Mouse (Mus musculus) midbrain, embryonic 10.5 days (tissue): ENCODE data around the gene Abca7. TPM values are rescaled to one million over a fixed set of nuclear protein-coding genes. Genes with fewer than 3 reads are reported as not detected.
A peak's percentile ranks its signal among the peaks of the same experiment; 100 is the strongest.
"Not testable (repeated sequence)": the region's sequence is repeated elsewhere in the genome, so short reads cannot be mapped to it uniquely, and the experiment has no call there.

Source experiments
- DNase-seq: peaks from one replicate; pipeline ENCODE4 v3.0.0-alpha.2; 2017; ENCODE audit warnings: low spot score
- H3K27ac ChIP-seq: fragments of 300-500 bp; sonication (generic); replicated peaks from 2 replicates; pipeline ENCODE4 v1.5.1; 2016; ENCODE audit warnings: mild to moderate bottlenecking
- H3K27me3 ChIP-seq: fragments of 300-500 bp; sonication (generic); 2 replicates; pipeline ENCODE4 v1.6.1; 2016; ENCODE audit warnings: low read depth, mild to moderate bottlenecking; ENCODE audit not compliant: poor library complexity, severe bottlenecking
- H3K36me3 ChIP-seq: fragments of 300-500 bp; sonication (generic); 2 replicates; pipeline ENCODE4 v1.6.1; 2016; ENCODE audit warnings: mild to moderate bottlenecking, moderate library complexity
- H3K4me1 ChIP-seq: fragments of 300-500 bp; sonication (generic); 2 replicates; pipeline ENCODE4 v1.6.1; 2016
- H3K4me3 ChIP-seq: fragments of 300-500 bp; sonication (generic); 2 replicates; pipeline ENCODE4 v1.5.1; 2016; ENCODE audit warnings: mild to moderate bottlenecking, moderate library complexity
- H3K9me3 ChIP-seq: fragments of 300-500 bp; sonication (generic); replicated peaks from 2 replicates; pipeline ENCODE4 v1.6.1; 2016; ENCODE audit warnings: mild to moderate bottlenecking
- WGBS: fragments of 180-500 bp; shearing (Covaris S2); methylation state at CpG from one replicate; pipeline ENCODE4 v1.1.7; 2016; 5-methylcytosine and 5-hydroxymethylcytosine counted together
- polyA plus RNA-seq: library from polyadenylated mRNA; unstranded; fragments of >200 nt; fragmentation: Nextera tagmentation; extraction: Ambion mirVana; gene quantifications from 2 replicates; pipeline ENCODE4 v1.2.1, GENCODE M21; 2016

Abca7 gene
- polyA plus RNA-seq, 1 experiment from 2014 or later = 3.2 TPM

DNA sequence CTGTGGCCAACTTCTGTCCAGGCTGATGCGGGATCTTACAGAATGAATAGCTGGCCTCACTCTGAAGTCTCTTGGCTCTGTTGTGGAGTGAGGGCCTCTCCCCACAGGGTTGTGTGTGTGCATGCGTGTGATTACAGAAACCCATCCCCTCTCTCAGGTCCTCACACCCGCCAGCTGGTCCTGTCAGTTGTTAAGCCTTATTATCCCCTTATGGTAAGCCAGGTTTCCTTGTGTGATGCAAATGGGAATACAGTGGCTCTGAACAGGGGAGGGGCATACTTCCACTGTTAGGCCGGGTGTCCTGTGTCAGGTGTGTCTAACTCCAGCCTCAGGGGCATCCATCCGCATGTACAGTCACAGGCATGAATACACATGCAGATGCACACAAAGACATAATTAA lies 49.5 kb downstream of the Abca7 start:
- DNase-seq = no peak
- WGBS = 87% methylated on average over 5 of the region's 5 CpGs
- Histone ChIP-seq H3K9me3 (no peaks in the 10 kb centered on the region), H3K4me3 (no peak overlapping the region), H3K27ac (no peak overlapping the region; the same call in 1 of the 2 replicates), H3K4me1 (peaks cover 48% of the 10 kb centered on the region), H3K27me3 (no peaks in the 10 kb centered on the region), H3K36me3 (no peaks in the 10 kb centered on the region)

- 43% methylated on average over 9 of the region's 9 CpGs for WGBS
- Histone ChIP-seq H3K9me3 (no peaks in the 10 kb centered on the region), H3K4me3 (no peak within 1 kb of the TSS), H3K27me3 (no peaks in the 10 kb centered on the region), H3K27ac (peak within 1 kb of the TSS; percentile 98), H3K4me1 (peaks cover 62% of the 10 kb centered on the region), H3K36me3 (no peaks in the 10 kb centered on the region)
- DNase-seq = no peak
Measured at GRCm38 (mm10) chr10:80047041-80047565, 50.8 kb downstream of the Abca7 start, which contains the start of gene Gpx4. Gene Gpx4 (plus strand): TSS chr10:80047166.

- Histone ChIP-seq H3K27me3 (no peaks in the 10 kb centered on the region), H3K36me3 (no peaks in the 10 kb centered on the region), H3K4me1 (peaks cover 75% of the 10 kb centered on the region), H3K9me3 (no peaks in the 10 kb centered on the region), H3K27ac (peak overlapping the region; percentile 98), H3K4me3 (no peak overlapping the region)
- DNase-seq = peak; percentile 48
- 14% methylated on average over 5 of the region's 5 CpGs for WGBS
Measured at GRCm38 (mm10) chr10:80048396-80048795, 52.1 kb downstream of the Abca7 start.

DNA sequence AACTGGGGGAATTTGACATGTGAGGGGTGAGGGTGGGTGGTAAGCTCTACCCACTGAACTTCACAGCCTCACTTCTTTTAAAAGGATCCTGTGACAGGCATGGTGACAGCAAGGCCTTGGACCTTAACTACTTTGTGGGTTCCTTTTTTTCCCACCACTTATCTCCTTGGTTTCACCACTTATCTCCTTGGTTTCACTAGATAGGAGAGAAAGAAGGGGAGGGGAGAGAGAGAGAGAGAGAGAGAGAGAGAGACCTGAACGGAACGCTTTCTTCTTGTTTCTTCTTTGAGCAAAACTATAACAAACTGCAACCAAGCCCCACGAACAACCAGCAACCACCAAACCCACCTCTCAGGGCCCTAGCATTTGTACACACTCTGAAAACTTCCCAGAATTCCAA lies 52.5 kb downstream of the Abca7 start:
- WGBS = 62% methylated on average over 3 of the region's 3 CpGs
- Histone ChIP-seq H3K4me1 (peaks cover 78% of the 10 kb centered on the region), H3K36me3 (no peaks in the 10 kb centered on the region), H3K4me3 (no peak overlapping the region), H3K27me3 (no peaks in the 10 kb centered on the region), H3K27ac (peak overlapping the region; percentile 98), H3K9me3 (no peaks in the 10 kb centered on the region)
- DNase-seq = no peak

DNA sequence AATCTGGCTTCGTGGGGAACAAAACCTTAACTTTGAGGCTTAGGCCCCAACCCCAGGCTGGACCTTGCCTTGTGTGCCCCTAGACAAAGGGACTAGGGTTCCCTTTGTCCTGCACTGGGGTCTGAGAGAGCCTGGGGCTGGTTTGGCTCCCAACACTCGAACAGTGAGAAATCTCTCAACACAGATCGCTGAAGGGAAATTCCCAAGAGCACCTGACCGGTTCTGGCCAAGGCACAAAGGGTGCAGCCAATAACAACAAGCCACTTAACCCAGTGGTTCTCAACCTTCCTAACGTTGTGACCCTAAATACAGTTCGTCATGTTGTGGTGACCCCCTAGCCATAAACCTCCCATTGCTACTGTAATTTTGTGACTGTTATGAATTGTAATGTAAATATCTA lies 54.0 kb downstream of the Abca7 start:
- H3K36me3 ChIP-seq = peaks cover under 1% of the 10 kb centered on the region; the same call in 1 of the 2 replicates
- H3K27ac ChIP-seq = peak overlapping the region; percentile 98
- H3K4me3 ChIP-seq = peak overlapping the region; percentile 17
- peak; percentile 31 for DNase-seq
- peaks cover 86% of the 10 kb centered on the region for H3K4me1 ChIP-seq
- H3K9me3 ChIP-seq = no peaks in the 10 kb centered on the region
- 15% methylated on average over 6 of the region's 6 CpGs for whole genome bisulfite sequencing
- no peaks in the 10 kb centered on the region for H3K27me3 ChIP-seq

- peak; percentile 52 for DNase-seq
- peak overlapping the region; percentile 98 for H3K27ac ChIP-seq
- H3K36me3 ChIP-seq = peaks cover 9% of the 10 kb centered on the region
- peak overlapping the region; percentile 17 for H3K4me3 ChIP-seq
- no peaks in the 10 kb centered on the region for H3K9me3 ChIP-seq
- H3K27me3 ChIP-seq = no peaks in the 10 kb centered on the region
- H3K4me1 ChIP-seq = peaks cover 94% of the 10 kb centered on the region
- WGBS = 6% methylated on average over 15 of the region's 15 CpGs
Measured at GRCm38 (mm10) chr10:80050885-80051617, 54.8 kb downstream of the Abca7 start.

GRCm38 (mm10) chr10:80051618-80052373 lies 55.5 kb downstream of the Abca7 start:
- peak; percentile 52 for DNase-seq
- no peaks in the 10 kb centered on the region for H3K9me3 ChIP-seq
- WGBS = 11% methylated on average over 14 of the region's 14 CpGs
- peak overlapping the region; percentile 98 for H3K27ac ChIP-seq
- peak overlapping the region; percentile 95 for H3K4me3 ChIP-seq
- H3K36me3 ChIP-seq = peaks cover 15% of the 10 kb centered on the region
- peaks cover 92% of the 10 kb centered on the region for H3K4me1 ChIP-seq
- H3K27me3 ChIP-seq = no peaks in the 10 kb centered on the region

DNA sequence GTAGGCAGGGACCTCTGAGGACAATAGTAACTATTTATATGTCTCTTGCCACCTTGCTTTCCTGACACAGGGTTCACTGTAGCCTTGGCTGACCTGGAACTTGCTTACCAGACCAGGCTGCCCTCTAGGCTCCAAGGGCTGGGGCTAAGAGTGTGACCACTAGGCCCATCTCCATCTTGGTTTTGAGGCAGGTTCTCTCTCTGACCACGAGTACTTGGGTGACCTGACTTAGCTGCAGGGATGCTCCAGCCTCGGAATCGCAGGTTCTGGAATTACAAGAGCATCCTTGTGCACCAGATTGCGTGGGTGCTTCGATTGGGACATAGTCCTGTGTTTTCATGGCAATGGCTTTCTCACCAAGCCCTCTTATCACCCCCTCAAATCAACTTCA lies 56.1 kb downstream of the Abca7 start:
- Histone ChIP-seq H3K4me1 (peaks cover 86% of the 10 kb centered on the region), H3K36me3 (peaks cover 21% of the 10 kb centered on the region), H3K27me3 (no peaks in the 10 kb centered on the region), H3K9me3 (no peaks in the 10 kb centered on the region), H3K27ac (peak overlapping the region; percentile 98), H3K4me3 (peak overlapping the region; percentile 95; the same call in 1 of the 2 replicates)
- no peak for DNase-seq
- 83% methylated on average over 5 of the region's 5 CpGs for WGBS

DNA sequence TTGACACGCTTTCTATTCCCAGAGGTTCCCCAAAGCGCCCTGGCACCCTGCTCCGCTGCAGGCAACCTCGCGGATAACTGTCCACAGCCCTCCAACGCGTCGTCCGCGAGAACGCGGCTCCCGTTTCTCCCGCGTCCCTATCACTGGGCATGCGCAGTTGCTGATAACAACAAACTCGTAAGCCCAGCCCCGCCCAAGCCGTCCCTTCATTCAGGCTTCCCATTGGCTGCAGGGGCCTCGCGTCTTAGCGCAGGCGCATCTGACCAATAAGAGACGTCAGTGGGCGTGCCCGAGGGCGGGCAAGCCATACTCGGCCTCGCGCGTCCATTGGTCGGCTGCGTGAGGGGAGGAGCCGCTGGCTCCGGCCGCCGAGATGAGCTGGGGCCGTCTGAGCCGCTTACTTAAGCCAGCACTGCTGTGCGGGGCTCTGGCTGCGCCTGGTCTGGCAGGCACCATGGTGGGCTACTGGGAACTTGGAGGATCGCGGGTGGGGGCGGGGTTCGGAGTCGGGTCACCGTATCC lies 57.0 kb downstream of the Abca7 start:
- Histone ChIP-seq H3K4me3 (peak overlapping the region; percentile 95), H3K27ac (peak overlapping the region; percentile 98), H3K4me1 (peaks cover 76% of the 10 kb centered on the region), H3K9me3 (no peaks in the 10 kb centered on the region), H3K27me3 (no peaks in the 10 kb centered on the region), H3K36me3 (peaks cover 31% of the 10 kb centered on the region)
- under 1% methylated on average over 47 of the region's 47 CpGs for WGBS
- DNase-seq = peak; percentile 100

DNA sequence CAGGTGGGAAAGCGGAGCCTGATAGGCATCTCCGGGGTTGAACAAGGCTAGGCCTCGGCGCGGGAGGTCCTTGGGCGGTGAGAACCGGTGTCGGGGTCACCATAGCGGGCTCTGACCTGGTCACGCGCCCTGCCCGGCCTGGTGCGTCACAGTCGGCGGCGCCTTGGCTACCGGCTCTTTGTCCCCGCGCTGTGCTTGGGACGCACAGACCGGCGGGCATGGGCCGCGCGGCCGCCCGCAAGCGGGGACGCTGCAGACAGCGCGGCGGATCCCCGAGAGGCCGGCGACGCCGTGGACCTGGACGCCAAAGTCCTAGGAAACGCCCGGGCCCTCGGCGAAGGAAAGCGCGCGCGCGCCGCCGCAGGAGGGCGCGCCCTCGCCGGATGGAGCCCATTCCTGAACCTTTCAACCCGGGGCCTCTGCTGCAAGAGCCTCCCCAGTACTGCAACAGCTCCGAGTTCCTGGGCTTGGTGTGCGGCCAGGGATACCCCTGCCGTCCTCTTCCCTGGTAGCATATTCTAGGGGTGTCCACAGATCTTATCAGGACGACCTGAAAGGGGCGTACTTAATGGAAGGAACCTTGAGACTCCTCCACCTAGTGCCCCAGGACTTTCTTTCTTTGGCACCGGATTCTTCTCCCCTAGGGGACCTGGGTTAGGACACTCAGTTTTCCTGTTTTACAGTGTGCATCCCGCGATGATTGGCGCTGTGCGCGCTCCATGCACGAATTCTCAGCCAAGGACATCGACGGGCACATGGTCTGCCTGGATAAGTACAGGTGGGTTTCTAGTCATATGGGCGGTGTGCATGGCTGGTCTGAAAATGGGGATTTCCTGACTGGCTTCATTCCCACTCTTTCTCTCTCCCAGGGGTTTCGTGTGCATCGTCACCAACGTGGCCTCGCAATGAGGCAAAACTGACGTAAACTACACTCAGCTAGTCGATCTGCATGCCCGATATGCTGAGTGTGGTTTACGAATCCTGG lies 57.8 kb downstream of the Abca7 start:
- Histone ChIP-seq H3K27me3 (no peaks in the 10 kb centered on the region), H3K9me3 (no peaks in the 10 kb centered on the region), H3K4me1 (peaks cover 68% of the 10 kb centered on the region), H3K36me3 (peaks cover 38% of the 10 kb centered on the region), H3K27ac (peak overlapping the region; percentile 98), H3K4me3 (peak overlapping the region; percentile 95)
- no peak for DNase-seq
- WGBS = 4% methylated on average over 77 of the region's 77 CpGs

DNA sequence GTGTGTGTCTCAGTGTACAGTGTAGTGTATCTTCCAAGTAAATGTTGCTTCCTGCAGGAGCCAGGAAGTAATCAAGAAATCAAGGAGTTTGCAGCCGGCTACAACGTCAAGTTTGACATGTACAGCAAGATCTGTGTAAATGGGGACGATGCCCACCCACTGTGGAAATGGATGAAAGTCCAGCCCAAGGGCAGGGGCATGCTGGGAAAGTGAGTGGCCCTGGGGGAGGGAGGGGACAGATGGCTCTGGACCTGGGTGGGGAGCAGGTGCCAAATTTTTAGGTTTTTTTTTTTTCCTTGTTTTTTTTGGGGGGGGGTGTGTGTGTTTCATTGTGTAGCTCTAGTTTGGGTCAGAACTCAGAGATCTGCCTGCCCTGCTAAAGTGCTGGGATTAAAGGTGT lies 58.6 kb downstream of the Abca7 start:
- DNase-seq, H3K9me3 ChIP-seq, H3K27me3 ChIP-seq: not testable (repeated sequence)
- Histone ChIP-seq H3K4me1 (peaks cover 61% of the 10 kb centered on the region), H3K27ac (peak overlapping the region; percentile 98), H3K36me3 (peaks cover 46% of the 10 kb centered on the region), H3K4me3 (peak overlapping the region; percentile 95)
- WGBS = 58% methylated on average over 3 of the region's 3 CpGs

- H3K27me3 ChIP-seq = no peaks in the 10 kb centered on the region
- no peak for DNase-seq
- no peak overlapping the region; the same call in 1 of the 2 replicates for H3K27ac ChIP-seq
- H3K36me3 ChIP-seq = peaks cover 50% of the 10 kb centered on the region
- WGBS = 87% methylated on average over 5 of the region's 5 CpGs
- H3K9me3 ChIP-seq = no peaks in the 10 kb centered on the region
- H3K4me3 ChIP-seq = peak overlapping the region; percentile 95
- H3K4me1 ChIP-seq = peaks cover 56% of the 10 kb centered on the region
Measured at GRCm38 (mm10) chr10:80055364-80055763, 59.1 kb downstream of the Abca7 start.
